Mouse (Mus musculus) forebrain, embryonic 10.5 days (tissue): ENCODE data around the gene Itgb1. TPM values are rescaled to one million over a fixed set of nuclear protein-coding genes. Genes with fewer than 3 reads are reported as not detected.
A peak's percentile ranks its signal among the peaks of the same experiment; 100 is the strongest.

Source experiments
- DNase-seq: peaks from one replicate; pipeline ENCODE4 v3.0.0-alpha.2; 2017; ENCODE audit warnings: low spot score; ENCODE audit errors: extremely low spot score
- H3K27ac ChIP-seq: fragments of 300-500 bp; sonication (generic); 2 replicates; pipeline ENCODE4 v1.5.1; 2016; ENCODE audit warnings: mild to moderate bottlenecking
- H3K27me3 ChIP-seq: fragments of 300-500 bp; sonication (generic); 2 replicates; pipeline ENCODE4 v1.6.1; 2016; ENCODE audit warnings: mild to moderate bottlenecking; ENCODE audit not compliant: poor library complexity, severe bottlenecking
- H3K36me3 ChIP-seq: fragments of 300-500 bp; sonication (generic); replicated peaks from 2 replicates; pipeline ENCODE4 v1.6.1; 2016; ENCODE audit warnings: mild to moderate bottlenecking, moderate library complexity
- H3K4me1 ChIP-seq: fragments of 300-500 bp; sonication (generic); 2 replicates; pipeline ENCODE4 v1.6.1; 2016
- H3K4me3 ChIP-seq: fragments of 300-500 bp; sonication (generic); 2 replicates; pipeline ENCODE4 v1.5.1; 2016; ENCODE audit warnings: mild to moderate bottlenecking, moderate library complexity
- H3K9me3 ChIP-seq: fragments of 300-500 bp; sonication (generic); 2 replicates; pipeline ENCODE4 v1.6.1; 2016; ENCODE audit warnings: mild to moderate bottlenecking, moderate library complexity
- WGBS: fragments of 180-500 bp; shearing (Covaris S2); methylation state at CpG from one replicate; pipeline ENCODE4 v1.1.7; 2016; 5-methylcytosine and 5-hydroxymethylcytosine counted together
- polyA plus RNA-seq: library from polyadenylated mRNA; unstranded; fragments of >200 nt; fragmentation: Nextera tagmentation; extraction: Ambion mirVana; gene quantifications from 2 replicates; pipeline ENCODE4 v1.2.1, GENCODE M21; 2016

Gene Itgb1
- polyA plus RNA-seq, 1 experiment from 2014 or later, result 106 TPM

GRCm38 (mm10) chr8:128666576-128667263, 18.7 kb upstream of the Itgb1 start:
- H3K36me3 ChIP-seq, result no peaks in the 10 kb centered on the region

GRCm38 (mm10) chr8:128671813-128672212, 13.6 kb upstream of the Itgb1 start:
- H3K4me3 ChIP-seq, result no peak overlapping the region
- no peaks in the 10 kb centered on the region for H3K36me3 ChIP-seq
- no peaks in the 10 kb centered on the region for H3K4me1 ChIP-seq
- peaks cover 3% of the 10 kb centered on the region; the same call in 1 of the 2 replicates for H3K9me3 ChIP-seq
- no peaks in the 10 kb centered on the region for H3K27me3 ChIP-seq
- H3K27ac ChIP-seq, result no peak overlapping the region
- DNase-seq, result no peak
- 89% methylated on average over 1 of the region's 1 CpGs for WGBS

More at GRCm38 (mm10) chr8:128666576-128667263, 18.7 kb upstream of the Itgb1 start:
- H3K4me1 ChIP-seq, result no peaks in the 10 kb centered on the region
- WGBS, result 89% methylated on average over 4 of the region's 4 CpGs
- no peaks in the 10 kb centered on the region for H3K27me3 ChIP-seq
- no peak overlapping the region for H3K4me3 ChIP-seq
- no peak for DNase-seq
- H3K9me3 ChIP-seq, result no peaks in the 10 kb centered on the region
- H3K27ac ChIP-seq, result no peak overlapping the region

- Histone ChIP-seq H3K27me3 (no peaks in the 10 kb centered on the region), H3K4me3 (no peak overlapping the region), H3K27ac (no peak overlapping the region), H3K9me3 (peaks cover 3% of the 10 kb centered on the region; the same call in 1 of the 2 replicates), H3K36me3 (no peaks in the 10 kb centered on the region), H3K4me1 (no peaks in the 10 kb centered on the region)
- 84% methylated on average over 2 of the region's 2 CpGs for WGBS
- DNase-seq, result no peak
Observed at GRCm38 (mm10) chr8:128672441-128672840, 13.0 kb upstream of the Itgb1 start.

- no peak overlapping the region for H3K4me3 ChIP-seq
- WGBS, result 93% methylated on average over 1 of the region's 1 CpGs
Observed at GRCm38 (mm10) chr8:128672950-128673349, 12.5 kb upstream of the Itgb1 start.

GRCm38 (mm10) chr8:128675848-128676629, 9.4 kb upstream of the Itgb1 start:
- 91% methylated on average over 3 of the region's 3 CpGs for WGBS
- Histone ChIP-seq H3K27me3 (no peaks in the 10 kb centered on the region), H3K9me3 (peaks cover 3% of the 10 kb centered on the region; the same call in 1 of the 2 replicates), H3K4me1 (no peaks in the 10 kb centered on the region), H3K4me3 (no peak overlapping the region), H3K27ac (no peak overlapping the region), H3K36me3 (no peaks in the 10 kb centered on the region)
- no peak for DNase-seq

More at GRCm38 (mm10) chr8:128672950-128673349, 12.5 kb upstream of the Itgb1 start:
- no peak for DNase-seq
- H3K9me3 ChIP-seq, result peaks cover 3% of the 10 kb centered on the region; the same call in 1 of the 2 replicates
- H3K36me3 ChIP-seq, result no peaks in the 10 kb centered on the region
- no peak overlapping the region for H3K27ac ChIP-seq
- no peaks in the 10 kb centered on the region for H3K4me1 ChIP-seq
- no peaks in the 10 kb centered on the region for H3K27me3 ChIP-seq

GRCm38 (mm10) chr8:128679909-128680308, 5.5 kb upstream of the Itgb1 start:
- Histone ChIP-seq H3K36me3 (no peaks in the 10 kb centered on the region), H3K27ac (no peak overlapping the region), H3K4me3 (no peak overlapping the region), H3K4me1 (peaks cover 5% of the 10 kb centered on the region; the same call in 1 of the 2 replicates), H3K27me3 (no peaks in the 10 kb centered on the region), H3K9me3 (peaks cover 3% of the 10 kb centered on the region; the same call in 1 of the 2 replicates)
- WGBS, result 89% methylated on average over 2 of the region's 2 CpGs
- DNase-seq, result no peak

- Histone ChIP-seq H3K27me3 (no peaks in the 10 kb centered on the region), H3K4me1 (peaks cover 5% of the 10 kb centered on the region; the same call in 1 of the 2 replicates), H3K27ac (no peak overlapping the region), H3K9me3 (peaks cover 3% of the 10 kb centered on the region; the same call in 1 of the 2 replicates), H3K36me3 (no peaks in the 10 kb centered on the region), H3K4me3 (no peak overlapping the region)
- WGBS, result 87% methylated on average over 2 of the region's 2 CpGs
- DNase-seq, result no peak
Observed at GRCm38 (mm10) chr8:128680548-128681325, 4.7 kb upstream of the Itgb1 start.

GRCm38 (mm10) chr8:128681970-128682369, 3.5 kb upstream of the Itgb1 start:
- no peak overlapping the region for H3K27ac ChIP-seq
- no peaks in the 10 kb centered on the region for H3K9me3 ChIP-seq
- H3K27me3 ChIP-seq, result no peaks in the 10 kb centered on the region
- H3K4me3 ChIP-seq, result no peak overlapping the region
- DNase-seq, result no peak
- no peaks in the 10 kb centered on the region for H3K36me3 ChIP-seq
- H3K4me1 ChIP-seq, result peaks cover 8% of the 10 kb centered on the region
- 92% methylated on average over 3 of the region's 3 CpGs for WGBS

GRCm38 (mm10) chr8:128684609-128685506, 596 bp upstream of the Itgb1 start:
- Histone ChIP-seq H3K4me1 (peaks cover 22% of the 10 kb centered on the region), H3K36me3 (no peaks in the 10 kb centered on the region), H3K4me3 (peak overlapping the region; percentile 89), H3K27ac (peak overlapping the region; percentile 100), H3K27me3 (no peaks in the 10 kb centered on the region), H3K9me3 (no peaks in the 10 kb centered on the region)
- DNase-seq, result no peak
- WGBS, result 12% methylated on average over 25 of the region's 25 CpGs

GRCm38 (mm10) chr8:128686429-128686990, 1.1 kb downstream of the Itgb1 start:
- no peaks in the 10 kb centered on the region for H3K36me3 ChIP-seq
- no peak for DNase-seq
- WGBS, result 0% methylated on average over 2 of the region's 2 CpGs
- no peaks in the 10 kb centered on the region for H3K9me3 ChIP-seq
- H3K27me3 ChIP-seq, result no peaks in the 10 kb centered on the region
- H3K4me3 ChIP-seq, result peak overlapping the region; percentile 89
- peaks cover 31% of the 10 kb centered on the region for H3K4me1 ChIP-seq
- peak overlapping the region; percentile 100 for H3K27ac ChIP-seq

GRCm38 (mm10) chr8:128688679-128689078, 3.2 kb downstream of the Itgb1 start:
- Histone ChIP-seq H3K27me3 (no peaks in the 10 kb centered on the region), H3K27ac (no peak overlapping the region)
- 84% methylated on average over 3 of the region's 3 CpGs for WGBS

More at GRCm38 (mm10) chr8:128688679-128689078, 3.2 kb downstream of the Itgb1 start:
- DNase-seq, result no peak
- peaks cover 31% of the 10 kb centered on the region for H3K4me1 ChIP-seq
- H3K9me3 ChIP-seq, result no peaks in the 10 kb centered on the region
- no peak overlapping the region for H3K4me3 ChIP-seq
- no peaks in the 10 kb centered on the region for H3K36me3 ChIP-seq
